Mouse (Mus musculus): ENCODE measurements around the gene Meis2.

Gene Meis2

GRCm38 (mm10) chr2:115857123-115858080, 208.2 kb downstream of the Meis2 start:
- no peak for DNase-seq (ENCODE audit: low spot score in 2 of 2)

DNA sequence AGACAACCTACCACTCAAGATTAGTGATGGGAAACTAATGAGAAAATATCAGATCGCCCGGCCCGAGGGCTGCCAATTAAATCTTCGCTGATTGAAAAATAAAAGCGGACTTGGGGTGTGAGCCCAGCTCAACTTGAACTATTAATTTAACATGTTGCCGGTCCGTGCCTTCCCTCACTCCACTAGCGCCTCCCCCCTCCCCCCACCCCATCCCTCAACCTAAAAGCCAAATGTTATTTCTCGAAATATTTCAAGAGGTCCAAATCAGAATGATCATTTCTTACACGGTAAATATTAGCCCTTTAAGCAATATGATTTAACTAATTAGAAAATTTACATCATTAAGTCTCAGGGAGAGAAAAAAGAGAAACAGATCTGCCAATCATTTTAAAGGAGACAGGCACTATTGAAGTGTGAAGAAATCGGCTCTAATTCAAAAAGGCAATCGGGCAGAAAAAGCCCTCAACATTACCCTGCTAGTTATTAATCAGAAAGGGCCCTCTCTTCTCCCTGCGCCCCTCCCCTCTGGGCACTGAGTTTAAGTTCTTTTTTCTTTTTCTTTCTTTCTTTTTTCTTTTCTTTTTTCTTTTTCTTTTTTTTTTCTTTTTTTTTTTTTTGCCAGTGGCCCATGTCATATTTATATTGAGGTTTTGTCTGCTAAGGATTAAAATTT, 209.1 kb downstream of the Meis2 start:
- no peak for DNase-seq (ENCODE audit: low spot score in 2 of 2)

GRCm38 (mm10) chr2:115855511-115856400, 209.9 kb downstream of the Meis2 start:
- DNase-seq (ENCODE audit: low spot score in 2 of 2): peak; percentile 21 to 23

DNA sequence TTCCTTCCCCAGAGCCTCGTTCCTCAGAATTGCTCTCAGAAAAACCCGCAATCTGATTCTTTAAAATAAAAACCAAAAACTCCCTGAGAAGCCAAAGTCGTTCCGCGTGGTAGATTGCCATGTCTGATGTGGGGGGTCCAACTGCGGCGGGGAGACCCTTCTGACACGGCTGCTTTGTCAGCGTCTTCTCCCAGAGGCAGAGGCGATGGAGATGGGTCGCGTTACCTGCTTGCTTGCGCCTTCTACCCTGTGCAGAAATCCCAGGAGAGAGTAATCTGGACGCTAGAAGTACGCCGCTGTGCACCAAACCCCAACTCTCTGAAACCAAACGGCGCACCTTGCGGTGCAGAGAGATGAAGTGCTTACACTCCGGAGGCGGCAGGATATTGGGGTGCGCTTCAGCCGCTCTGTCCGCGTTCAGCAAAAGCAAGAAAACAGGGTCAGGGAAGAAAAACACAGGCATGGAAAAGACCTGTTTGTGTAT, 210.8 kb downstream of the Meis2 start:
- DNase-seq (ENCODE audit: low spot score in 2 of 2): no peak

DNA sequence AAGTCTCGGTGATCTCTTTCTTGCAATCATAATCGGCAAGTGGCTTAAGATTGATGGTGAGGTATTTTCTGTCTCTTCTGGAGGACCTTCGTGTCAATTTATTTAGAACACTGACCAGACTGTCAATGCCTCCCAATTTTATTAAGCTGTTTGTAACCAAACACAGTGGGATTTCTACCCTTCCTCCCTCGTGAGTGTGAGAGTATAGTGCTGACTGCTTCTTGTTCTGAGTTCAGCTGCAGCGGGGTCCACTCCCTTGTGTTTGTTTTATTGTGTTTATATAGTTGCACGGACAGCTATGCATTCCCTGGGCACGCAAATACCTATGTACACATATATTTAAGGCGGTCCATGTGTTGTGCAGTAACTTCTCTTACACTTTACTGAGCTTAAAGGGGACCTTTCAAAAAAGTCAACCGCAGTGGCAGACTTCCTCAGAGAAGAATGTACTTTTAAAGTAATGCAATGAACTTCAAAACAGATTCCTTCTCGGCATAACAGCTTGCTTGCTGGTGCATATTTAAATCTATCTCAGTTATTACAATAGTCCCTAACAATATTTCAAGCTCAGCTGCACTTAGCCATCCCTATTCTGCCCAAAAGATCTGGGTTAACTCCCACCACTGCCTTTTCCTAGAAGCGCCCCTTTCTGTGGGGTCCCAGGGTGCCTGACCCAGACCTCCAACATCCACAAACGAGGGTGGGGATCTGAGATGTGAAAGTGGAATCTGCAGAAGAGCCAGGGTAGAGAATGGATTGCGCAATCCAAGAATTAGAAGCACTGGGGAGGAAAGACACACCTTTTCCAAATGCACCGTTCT, 211.4 kb downstream of the Meis2 start:
- DNase-seq (ENCODE audit: low spot score in 2 of 2): no peak

- no peak for DNase-seq (ENCODE audit: low spot score in 2 of 2)
Measured at GRCm38 (mm10) chr2:115853221-115853620, 212.4 kb downstream of the Meis2 start.

GRCm38 (mm10) chr2:115852615-115853014, 213.0 kb downstream of the Meis2 start:
- no peak for DNase-seq (ENCODE audit: low spot score in 2 of 2)

DNA sequence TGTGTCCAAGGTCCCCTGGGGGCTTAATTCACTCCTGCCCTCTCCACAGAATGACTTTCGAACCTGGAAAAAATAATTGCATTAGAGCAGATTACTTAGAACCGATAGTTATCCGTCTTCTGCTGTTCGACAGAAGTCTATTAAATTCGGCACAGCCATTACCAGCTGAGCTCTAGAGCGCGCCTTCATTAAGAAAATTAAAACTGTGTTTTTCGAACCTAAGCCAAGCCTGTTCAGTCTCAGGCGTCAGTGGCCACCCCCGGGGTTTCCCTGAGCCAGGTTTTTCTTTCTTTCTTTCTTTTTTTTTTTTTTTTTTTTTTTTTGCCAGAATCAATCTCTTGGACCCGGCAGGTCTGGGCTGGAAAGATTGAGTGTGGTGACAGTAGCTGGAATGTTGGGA, 213.5 kb downstream of the Meis2 start:
- DNase-seq (ENCODE audit: low spot score in 2 of 2): no peak

DNA sequence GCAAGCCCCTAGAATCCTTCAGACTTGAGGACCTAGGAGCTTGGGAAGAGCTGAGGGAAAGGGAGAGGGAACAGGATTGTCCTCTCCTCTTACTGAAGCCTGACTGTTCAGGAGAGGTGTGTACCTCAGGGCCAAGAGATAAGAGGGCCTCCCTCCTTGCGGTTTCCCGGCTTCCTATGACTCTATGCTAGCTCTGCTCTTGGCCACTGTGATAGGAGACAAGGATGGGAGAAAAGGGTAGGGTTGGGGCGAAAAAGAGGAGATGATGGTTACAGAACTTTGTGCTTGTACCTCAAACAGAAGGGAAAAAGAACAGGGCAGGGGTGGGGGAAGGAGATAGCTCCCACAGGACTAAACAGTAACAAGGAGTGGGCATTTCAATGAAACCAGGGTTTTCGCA, 214.7 kb downstream of the Meis2 start:
- no peak for DNase-seq (ENCODE audit: low spot score in 2 of 2)

DNA sequence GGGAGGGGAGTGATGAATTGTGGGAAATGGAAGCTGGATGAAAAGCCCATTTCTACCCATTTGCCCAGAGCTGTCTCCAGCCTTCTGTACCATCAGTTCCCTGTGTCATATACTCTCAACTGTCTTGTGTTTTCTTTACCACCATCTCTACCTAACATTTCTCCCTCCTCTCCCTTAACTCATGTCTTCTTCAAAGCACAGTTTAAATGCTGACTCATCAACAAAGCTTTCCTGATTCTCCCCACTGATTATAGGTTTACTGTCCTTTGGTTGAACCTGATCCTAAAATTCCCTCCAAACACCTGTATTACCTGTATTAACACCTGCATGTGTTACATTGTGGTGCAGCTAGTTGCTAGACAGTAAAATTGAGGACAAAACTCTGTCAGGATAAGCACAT, 222.8 kb downstream of the Meis2 start:
- DNase-seq (ENCODE audit: low spot score in 2 of 2): no peak

DNA sequence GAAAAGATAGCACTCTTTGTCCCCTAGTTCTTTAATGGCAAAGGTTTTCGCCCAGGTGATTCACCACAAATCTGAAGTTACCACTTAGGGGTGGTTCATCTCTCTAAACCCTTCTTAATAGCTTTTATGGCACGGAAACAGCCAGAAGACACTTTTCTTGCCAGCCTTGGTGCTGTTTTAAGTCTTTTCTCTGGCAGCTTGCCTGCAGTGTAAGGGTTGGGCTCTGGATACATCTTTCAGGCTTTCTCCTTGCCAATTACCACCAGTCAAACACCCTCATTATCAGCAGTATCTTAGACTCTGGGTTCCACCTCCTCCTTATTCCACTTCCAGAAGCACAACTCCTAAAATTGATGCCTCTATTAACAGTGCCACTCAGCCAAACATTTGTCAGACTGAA, 229.6 kb downstream of the Meis2 start:
- DNase-seq (ENCODE audit: low spot score in 2 of 2): no peak

- no peak for DNase-seq (ENCODE audit: low spot score in 2 of 2)
Measured at GRCm38 (mm10) chr2:115822361-115822760, 243.3 kb downstream of the Meis2 start.

DNA sequence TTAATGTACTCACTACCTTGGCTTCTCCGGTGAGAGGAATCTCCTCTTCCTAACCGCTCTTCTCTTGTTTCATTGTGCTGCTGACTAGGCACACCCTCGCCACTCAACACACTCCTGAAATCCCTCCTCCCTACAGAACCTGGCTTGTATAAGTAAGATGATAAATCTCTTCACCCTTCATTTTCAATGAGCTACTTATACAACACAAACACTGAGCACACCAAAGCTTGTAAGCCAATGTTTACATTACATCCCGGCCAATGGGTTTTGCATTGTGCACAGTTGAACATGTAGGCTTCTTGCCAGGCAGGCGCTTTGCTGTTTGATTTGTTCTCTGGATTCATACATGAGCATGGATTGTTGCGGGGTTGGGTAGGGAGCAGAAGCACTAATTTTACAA, 247.7 kb downstream of the Meis2 start:
- no peak for DNase-seq (ENCODE audit: low spot score in 2 of 2)

GRCm38 (mm10) chr2:115813721-115814120, 251.9 kb downstream of the Meis2 start:
- DNase-seq (ENCODE audit: low spot score in 2 of 2): no peak

DNA sequence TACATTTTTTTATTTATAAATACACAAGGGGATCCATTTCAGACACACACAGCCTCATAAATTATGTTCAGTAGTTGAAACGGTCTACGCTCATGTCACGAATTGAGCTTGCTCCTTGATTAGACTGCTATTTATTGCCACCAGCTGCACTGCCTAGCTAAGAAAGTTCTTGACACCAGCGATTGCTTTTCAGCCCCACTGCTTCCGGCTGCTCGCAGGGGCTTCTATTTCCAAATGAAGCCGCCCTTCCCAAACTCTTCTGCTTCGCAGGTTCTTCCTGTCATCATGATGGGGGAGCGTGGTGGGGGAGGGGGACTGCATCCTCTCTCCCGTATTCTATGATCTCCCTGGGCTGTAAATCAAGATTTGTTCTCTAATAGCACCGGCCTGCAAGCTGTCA, 252.3 kb downstream of the Meis2 start:
- DNase-seq (ENCODE audit: low spot score in 2 of 2): no peak

Measured in spleen, postnatal 14 days (tissue).